ENCODE assay signal across 16 mouse cellular contexts in the genomic region with DNA sequence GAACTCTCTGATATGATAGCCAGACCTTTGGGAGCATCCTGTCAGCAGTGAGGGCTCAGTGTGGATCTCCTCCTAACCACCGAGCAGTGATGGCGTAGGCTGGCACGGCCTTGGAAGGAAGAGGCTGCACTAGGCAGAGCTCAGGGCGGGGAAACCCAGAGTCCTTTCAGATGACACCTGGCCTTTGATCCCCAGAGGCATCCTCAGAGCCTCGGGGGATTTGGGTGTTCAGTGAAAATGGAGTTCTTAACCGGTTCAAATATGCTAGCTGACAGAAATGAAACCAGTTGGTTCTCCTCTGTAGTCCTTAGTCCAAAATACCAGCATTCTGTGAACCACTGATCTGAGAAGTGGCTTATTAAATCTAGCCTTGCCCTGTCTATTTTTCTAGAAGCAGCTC. TPM values are rescaled to one million over a fixed set of nuclear protein-coding genes. Genes with fewer than 3 reads are reported as not detected.
A peak's percentile ranks its signal among the peaks of the same experiment; 100 is the strongest.
DNase-seq lines count a peak whose midpoint lies in the region; TF ChIP-seq lines count a peak whose summit lies in the region.
"Had no signal": no experiment of that assay in that cellular context is flagged by ENCODE, and none has a peak within 500 bp of the region (broad histone marks: within the 10 kb centered on the region; RNA-seq: fewer than 3 reads in every experiment).

No protein-coding gene starts in this region.

- no peak for DNase-seq in gastrocnemius, adult 2 months
- no peak for DNase-seq in gastrocnemius, postnatal 14 days
- DNase-seq in CD4-positive helper T cell, adult 2 months (ENCODE audit: low read depth, low spot score) = peak; percentile 71
- DNase-seq in naive thymus-derived CD4-positive, alpha-beta T cell, adult 2 months (ENCODE audit: low read depth) = peak; percentile 75
- DNase-seq in thymus, adult 2 months = peak; percentile 19
- DNase-seq in yolk sac, embryonic 10.5 days (ENCODE audit: low spot score) = no peak
- DNase-seq in cerebellum, postnatal 14 days = no peak
- DNase-seq in gastrocnemius, adult 18-20 months (ENCODE audit: low spot score) = no peak
- DNase-seq: cerebellum, adult 2 months; gastrocnemius, postnatal 10 days; kidney, adult 9 months; right cerebral cortex, postnatal 25 days had no signal

- WGBS in thymus, adult 2 months = 11% methylated on average over 6 of the region's 6 CpGs

- H3K27ac ChIP-seq in gastrocnemius, adult 2 months = peak overlapping the region; percentile 71; the same call in 1 of the 2 replicates
- H3K27ac ChIP-seq in thymus, adult 2 months (ENCODE audit: control insufficient read depth, insufficient read depth, low read length) = 0 out of 2 replicates have a peak overlapping the region, but pooled peaks have one; percentile 89
- H3K27ac ChIP-seq: hindbrain, embryonic 12.5 days; layer of hippocampus, adult 2 months had no signal

- H3K27me3 ChIP-seq in thymus, adult 2 months (ENCODE audit: control insufficient read depth, insufficient read depth, low read length) = no peaks in the 10 kb centered on the region
- H3K27me3 ChIP-seq: hindbrain, embryonic 12.5 days; liver, embryonic 12.5 days had no signal

- TF ChIP-seq POLR2A in thymus, adult 2 months (IDR thresholded peaks at IDR 0.05; ENCODE audit: control insufficient read depth, extremely low read depth, insufficient read depth, low read length, poor library complexity) = no peak

- intact Hi-C loops in gastrocnemius, adult 2 months (cut with DNase I) = no loop called here
- intact Hi-C loops in gastrocnemius, postnatal 14 days (cut with DNase I; ENCODE audit: low total_unique reads) = no loop called here

- no peaks in the 10 kb centered on the region for H3K36me3 ChIP-seq in thymus, adult 2 months (ENCODE audit: control insufficient read depth, insufficient read depth, low read length)

- TF ChIP-seq CTCF in gastrocnemius, adult 2 months (IDR thresholded peaks at IDR 0.05) = no peak
- TF ChIP-seq CTCF in thymus, adult 2 months (IDR thresholded peaks at IDR 0.05; ENCODE audit: borderline replicate concordance, control insufficient read depth, extremely low read depth, insufficient read depth, low read length, poor library complexity) = no peak

- no peak overlapping the region for H3K4me3 ChIP-seq in gastrocnemius, adult 2 months
- no peak overlapping the region for H3K4me3 ChIP-seq in thymus, adult 2 months (ENCODE audit: control insufficient read depth, insufficient read depth, low read length)
- H3K4me3 ChIP-seq: hindbrain, embryonic 12.5 days; layer of hippocampus, adult 2 months; liver, embryonic 12.5 days; myocyte had no signal

- H3K4me1 ChIP-seq in thymus, adult 2 months (replicated peaks; ENCODE audit: control insufficient read depth, insufficient read depth, low read length) = peaks cover 30% of the 10 kb centered on the region

RNA-seq across cellular contexts. Expression of a gene that starts 35.3 kb away (rescaled TPM):
- total RNA-seq in gastrocnemius, adult 2 months (2021) = 10 to 100 TPM; 20.2 to 20.7 TPM
- 10 to 100 TPM; 20.1 to 23.1 TPM for total RNA-seq in gastrocnemius, postnatal 14 days (2021)
- 57.9 and 78.2 TPM in 2 replicates for polyA plus RNA-seq in thymus, adult 2 months (2012; rRNA removed)
- 10 to 100 TPM; 17.6 to 22.5 TPM for total RNA-seq in gastrocnemius, adult 18-20 months (2021)

Comparison
In these comparisons a context has a peak if more than half of its experiments do, and no peak if none do; other contexts are left out.
1. DNase-seq: peak in CD4-positive helper T cell, adult 2 months (single experiment), naive thymus-derived CD4-positive, alpha-beta T cell, adult 2 months (single experiment) and thymus, adult 2 months (single experiment); none in gastrocnemius, adult 2 months (single experiment), gastrocnemius, postnatal 14 days (single experiment), yolk sac, embryonic 10.5 days (single experiment), cerebellum, postnatal 14 days (0 of 2) and gastrocnemius, adult 18-20 months (single experiment).